Mouse (Mus musculus) stomach, embryonic 15.5 days (tissue): ENCODE data around the gene Cnot6. TPM values are rescaled to one million over a fixed set of nuclear protein-coding genes. Genes with fewer than 3 reads are reported as not detected.

ENCODE experiments used
- ATAC-seq: fragments of 200-750 bp; cut with Nextera tagmentation; 2 replicates; pipeline ENCODE4 v1.8.0; 2017; ENCODE audit warnings: low read depth, moderate number of reproducible peaks, moderate TSS enrichment; ENCODE audit not compliant: insufficient read depth, low FRiP score
- H3K27ac ChIP-seq: fragments of 300-500 bp; sonication (generic); 2 replicates; pipeline ENCODE4 v1.5.1; 2015; ENCODE audit warnings: mild to moderate bottlenecking, inconsistent platforms
- H3K27me3 ChIP-seq: fragments of 300-500 bp; sonication (generic); replicated peaks from 2 replicates; pipeline ENCODE4 v1.6.1; 2015; ENCODE audit warnings: inconsistent platforms
- H3K36me3 ChIP-seq: fragments of 300-500 bp; sonication (generic); 2 replicates; pipeline ENCODE4 v1.6.1; 2015; ENCODE audit warnings: inconsistent platforms
- H3K4me1 ChIP-seq: fragments of 300-500 bp; sonication (generic); 2 replicates; pipeline ENCODE4 v1.6.1; 2015; ENCODE audit warnings: inconsistent platforms
- H3K4me2 ChIP-seq: fragments of 300-500 bp; sonication (generic); 2 replicates; pipeline ENCODE4 v1.6.1; 2015; ENCODE audit warnings: mild to moderate bottlenecking, inconsistent platforms
- H3K4me3 ChIP-seq: fragments of 300-500 bp; sonication (generic); replicated peaks from 2 replicates; pipeline ENCODE4 v1.5.1; 2015; ENCODE audit warnings: inconsistent platforms
- H3K9ac ChIP-seq: fragments of 300-500 bp; sonication (generic); 2 replicates; pipeline ENCODE4 v1.6.1; 2015; ENCODE audit warnings: inconsistent platforms
- H3K9me3 ChIP-seq: fragments of 300-500 bp; sonication (generic); 2 replicates; pipeline ENCODE4 v1.6.1; 2016; ENCODE audit warnings: inconsistent platforms
- WGBS: fragments of 180-500 bp; shearing (Covaris S2); methylation state at CpG from one replicate; pipeline ENCODE4 v1.1.7; 2015; 5-methylcytosine and 5-hydroxymethylcytosine counted together
- polyA plus RNA-seq: library from polyadenylated mRNA; unstranded; fragments of >200 nt; fragmentation: Nextera tagmentation; extraction: Ambion mirVana; gene quantifications from 2 replicates; pipeline ENCODE4 v1.2.1, GENCODE M21; 2015

Gene Cnot6
- polyA plus RNA-seq, 1 experiment from 2014 or later, result 49.2 TPM

DNA sequence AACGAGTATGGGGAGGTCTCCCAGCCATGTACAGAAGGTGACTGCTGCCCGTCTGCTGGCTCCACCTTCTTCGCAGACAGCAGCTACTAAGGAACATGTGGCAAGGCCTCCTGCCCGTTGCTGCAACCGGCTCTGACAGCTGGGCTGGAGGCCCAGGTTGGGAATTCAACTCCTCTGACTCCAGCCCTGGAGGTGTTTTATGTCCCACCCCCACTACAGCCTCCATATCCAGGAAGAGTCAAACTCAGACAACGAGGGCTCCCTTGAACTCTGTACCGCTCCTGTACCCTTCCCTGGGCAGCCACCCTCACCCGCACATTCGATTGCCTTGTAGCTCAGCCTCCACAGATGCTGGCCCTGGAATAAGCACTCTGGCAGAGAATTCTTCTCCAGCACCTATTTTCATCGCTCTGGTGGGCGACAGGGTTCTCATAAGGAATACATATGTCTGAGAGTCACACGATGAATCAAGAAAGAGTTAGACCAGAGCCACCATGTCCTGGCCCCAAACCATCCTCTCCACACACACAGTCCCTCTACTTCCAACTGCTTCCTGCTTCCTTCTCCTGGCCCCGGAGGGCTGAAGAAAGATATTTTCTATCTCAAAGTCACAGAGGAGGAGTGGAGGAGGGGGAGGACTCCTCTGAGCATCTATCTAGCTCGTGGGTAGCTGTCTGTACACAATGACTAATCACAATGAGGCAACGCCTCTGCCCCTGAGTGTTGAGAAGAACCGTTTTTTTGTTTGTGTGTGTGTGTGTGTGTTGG is 61.3 kb downstream of the Cnot6 start:
- no peaks in the 10 kb centered on the region for H3K9me3 ChIP-seq
- no peak overlapping the region for H3K4me3 ChIP-seq
- no peaks in the 10 kb centered on the region for H3K27me3 ChIP-seq
- no peaks in the 10 kb centered on the region for H3K36me3 ChIP-seq
- no peak overlapping the region for H3K4me2 ChIP-seq
- no peak overlapping the region for H3K27ac ChIP-seq
- ATAC-seq, result no peak
- 58% methylated on average over 16 of the region's 16 CpGs for WGBS
- H3K9ac ChIP-seq, result no peak overlapping the region
- 0 out of 2 replicates have a peak, but pooled peaks cover 12% of the 10 kb centered on the region for H3K4me1 ChIP-seq

- 0 out of 2 replicates have a peak, but pooled peaks cover 12% of the 10 kb centered on the region for H3K4me1 ChIP-seq
- H3K9ac ChIP-seq, result no peak overlapping the region
- H3K4me2 ChIP-seq, result no peak overlapping the region
- no peaks in the 10 kb centered on the region for H3K9me3 ChIP-seq
- H3K27me3 ChIP-seq, result no peaks in the 10 kb centered on the region
- no peaks in the 10 kb centered on the region for H3K36me3 ChIP-seq
- no peak overlapping the region for H3K4me3 ChIP-seq
- no peak for ATAC-seq
- no peak overlapping the region for H3K27ac ChIP-seq
- 51% methylated on average over 18 of the region's 18 CpGs for WGBS
Measured at GRCm38 (mm10) chr11:49650113-49650993, 62.2 kb downstream of the Cnot6 start.

DNA sequence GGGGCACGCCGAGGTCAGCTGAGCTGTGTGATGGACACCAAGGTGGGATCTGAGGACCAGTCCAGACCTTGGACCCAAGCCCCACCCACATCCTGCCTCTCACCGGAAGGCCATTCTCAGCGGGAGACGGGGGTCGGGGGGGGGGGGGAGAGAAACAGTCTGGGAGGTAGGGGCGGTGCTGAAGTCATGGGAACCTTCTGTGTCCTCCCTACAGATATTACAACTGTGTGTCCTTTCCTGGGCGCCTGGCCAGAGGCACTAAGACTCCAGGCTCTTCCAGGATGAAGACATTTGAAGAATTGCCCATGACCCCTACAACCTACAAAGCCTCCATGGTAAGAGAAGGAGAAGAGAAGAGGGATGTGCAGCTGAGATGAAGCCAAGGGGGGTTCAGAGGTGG is 66.8 kb downstream of the Cnot6 start:
- Histone ChIP-seq H3K27ac (no peak overlapping the region), H3K9me3 (no peaks in the 10 kb centered on the region), H3K27me3 (no peaks in the 10 kb centered on the region), H3K9ac (no peak overlapping the region), H3K4me3 (no peak overlapping the region), H3K4me1 (0 out of 2 replicates have a peak, but pooled peaks cover 2% of the 10 kb centered on the region), H3K36me3 (no peaks in the 10 kb centered on the region), H3K4me2 (no peak overlapping the region)
- WGBS, result 47% methylated on average over 8 of the region's 8 CpGs
- ATAC-seq, result no peak

DNA sequence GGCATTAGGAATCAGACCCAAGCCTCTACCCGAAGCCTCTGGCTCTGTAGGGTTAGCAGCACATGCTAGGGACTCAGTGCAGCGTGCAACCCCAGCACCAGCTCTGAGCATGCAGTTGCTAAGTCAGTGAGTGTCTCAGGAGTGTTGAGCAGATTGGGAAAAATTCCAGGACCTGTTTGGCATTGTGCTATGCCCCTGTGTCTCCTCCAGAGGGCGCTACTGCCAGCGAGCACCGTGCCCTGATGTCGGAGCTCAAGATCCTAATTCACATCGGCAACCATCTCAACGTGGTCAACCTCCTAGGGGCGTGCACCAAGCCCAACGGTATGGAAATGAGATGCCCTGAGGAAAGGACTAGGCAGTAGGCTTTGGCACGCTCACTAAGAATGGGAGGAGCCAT is 76.1 kb downstream of the Cnot6 start:
- no peaks in the 10 kb centered on the region for H3K36me3 ChIP-seq
- H3K9me3 ChIP-seq, result no peaks in the 10 kb centered on the region
- H3K27me3 ChIP-seq, result peaks cover 39% of the 10 kb centered on the region
- H3K9ac ChIP-seq, result no peak overlapping the region
- H3K4me1 ChIP-seq, result peaks cover 6% of the 10 kb centered on the region; the same call in 1 of the 2 replicates
- no peak overlapping the region for H3K4me3 ChIP-seq
- WGBS, result 8% methylated on average over 11 of the region's 11 CpGs
- no peak overlapping the region for H3K27ac ChIP-seq
- ATAC-seq, result no peak
- H3K4me2 ChIP-seq, result no peak overlapping the region

GRCm38 (mm10) chr11:49635671-49636070 is 76.9 kb downstream of the Cnot6 start:
- Histone ChIP-seq H3K4me1 (peaks cover 6% of the 10 kb centered on the region; the same call in 1 of the 2 replicates), H3K36me3 (no peaks in the 10 kb centered on the region), H3K4me3 (no peak overlapping the region), H3K9ac (no peak overlapping the region), H3K9me3 (no peaks in the 10 kb centered on the region), H3K27ac (no peak overlapping the region), H3K4me2 (no peak overlapping the region), H3K27me3 (peaks cover 39% of the 10 kb centered on the region)
- WGBS, result 59% methylated on average over 6 of the region's 6 CpGs
- no peak for ATAC-seq

- no peak overlapping the region for H3K27ac ChIP-seq
- peaks cover 39% of the 10 kb centered on the region for H3K27me3 ChIP-seq
- H3K4me1 ChIP-seq, result peaks cover 6% of the 10 kb centered on the region; the same call in 1 of the 2 replicates
- peak; percentile 58 for ATAC-seq
- H3K9ac ChIP-seq, result no peak overlapping the region
- 13% methylated on average over 22 of the region's 22 CpGs for WGBS
- peak overlapping the region; percentile 18 for H3K4me3 ChIP-seq
- no peaks in the 10 kb centered on the region for H3K9me3 ChIP-seq
- H3K4me2 ChIP-seq, result peak overlapping the region; percentile 57
- no peaks in the 10 kb centered on the region for H3K36me3 ChIP-seq
Measured at GRCm38 (mm10) chr11:49634101-49634500, 78.4 kb downstream of the Cnot6 start.

GRCm38 (mm10) chr11:49632256-49632655 is 80.3 kb downstream of the Cnot6 start:
- no peak overlapping the region for H3K4me2 ChIP-seq
- peaks cover 39% of the 10 kb centered on the region for H3K27me3 ChIP-seq
- WGBS, result 63% methylated on average over 2 of the region's 2 CpGs
- H3K9ac ChIP-seq, result no peak overlapping the region
- peaks cover 6% of the 10 kb centered on the region; the same call in 1 of the 2 replicates for H3K4me1 ChIP-seq
- H3K9me3 ChIP-seq, result no peaks in the 10 kb centered on the region
- H3K4me3 ChIP-seq, result no peak overlapping the region
- no peak for ATAC-seq
- H3K36me3 ChIP-seq, result no peaks in the 10 kb centered on the region
- no peak overlapping the region for H3K27ac ChIP-seq

- H3K4me3 ChIP-seq, result no peak overlapping the region
- H3K9ac ChIP-seq, result no peak overlapping the region
- 26% methylated on average over 3 of the region's 3 CpGs for WGBS
- peaks cover 6% of the 10 kb centered on the region; the same call in 1 of the 2 replicates for H3K4me1 ChIP-seq
- H3K36me3 ChIP-seq, result no peaks in the 10 kb centered on the region
- no peaks in the 10 kb centered on the region for H3K9me3 ChIP-seq
- no peak for ATAC-seq
- H3K27ac ChIP-seq, result no peak overlapping the region
- H3K4me2 ChIP-seq, result no peak overlapping the region
- H3K27me3 ChIP-seq, result peaks cover 29% of the 10 kb centered on the region
Measured at GRCm38 (mm10) chr11:49631154-49631553, 81.4 kb downstream of the Cnot6 start.

DNA sequence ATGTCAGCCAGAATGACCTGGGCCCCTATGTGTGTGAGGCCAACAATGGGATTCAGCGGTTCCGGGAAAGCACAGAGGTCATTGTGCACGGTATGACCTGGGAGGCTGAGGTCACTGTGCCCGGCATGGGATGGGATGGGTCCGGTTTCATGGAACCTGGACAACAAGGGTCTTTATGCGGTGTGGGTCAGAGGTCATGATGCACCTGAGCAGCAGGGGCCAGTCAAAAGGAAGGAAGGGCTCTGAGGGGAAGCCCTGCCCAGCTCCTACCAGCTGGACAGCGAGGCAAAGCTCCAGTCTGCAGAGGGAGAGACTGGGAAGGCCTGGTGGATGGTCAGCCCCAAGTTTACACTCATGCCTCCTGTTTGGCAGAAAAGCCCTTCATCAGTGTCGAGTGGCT is 85.8 kb downstream of the Cnot6 start:
- no peaks in the 10 kb centered on the region for H3K9me3 ChIP-seq
- H3K27me3 ChIP-seq, result no peaks in the 10 kb centered on the region
- no peak overlapping the region for H3K9ac ChIP-seq
- H3K4me1 ChIP-seq, result no peaks in the 10 kb centered on the region
- 71% methylated on average over 8 of the region's 8 CpGs for WGBS
- no peak overlapping the region for H3K27ac ChIP-seq
- no peak for ATAC-seq
- no peaks in the 10 kb centered on the region for H3K36me3 ChIP-seq
- H3K4me2 ChIP-seq, result no peak overlapping the region
- H3K4me3 ChIP-seq, result no peak overlapping the region

- H3K4me3 ChIP-seq, result no peak overlapping the region
- H3K27ac ChIP-seq, result no peak overlapping the region
- no peak overlapping the region for H3K9ac ChIP-seq
- 66% methylated on average over 15 of the region's 15 CpGs for WGBS
- no peaks in the 10 kb centered on the region for H3K36me3 ChIP-seq
- H3K9me3 ChIP-seq, result no peaks in the 10 kb centered on the region
- no peak overlapping the region for H3K4me2 ChIP-seq
- H3K4me1 ChIP-seq, result no peaks in the 10 kb centered on the region
- no peak for ATAC-seq
- H3K27me3 ChIP-seq, result no peaks in the 10 kb centered on the region
Measured at GRCm38 (mm10) chr11:49625863-49626262, 86.7 kb downstream of the Cnot6 start.

- 87% methylated on average over 3 of the region's 3 CpGs for WGBS
- ATAC-seq, result peak; percentile 23; the same call in 1 of the 2 replicates
- Histone ChIP-seq H3K9me3 (no peaks in the 10 kb centered on the region), H3K9ac (no peak overlapping the region), H3K4me3 (no peak overlapping the region), H3K36me3 (no peaks in the 10 kb centered on the region), H3K4me2 (no peak overlapping the region), H3K4me1 (no peaks in the 10 kb centered on the region), H3K27me3 (no peaks in the 10 kb centered on the region), H3K27ac (no peak overlapping the region)
Measured at GRCm38 (mm10) chr11:49624156-49624555, 88.4 kb downstream of the Cnot6 start.

GRCm38 (mm10) chr11:49621953-49622352 is 90.6 kb downstream of the Cnot6 start:
- Histone ChIP-seq H3K9ac (no peak overlapping the region), H3K4me2 (no peak overlapping the region), H3K9me3 (no peaks in the 10 kb centered on the region), H3K27ac (no peak overlapping the region), H3K4me3 (no peak overlapping the region), H3K27me3 (no peaks in the 10 kb centered on the region), H3K4me1 (no peaks in the 10 kb centered on the region), H3K36me3 (no peaks in the 10 kb centered on the region)
- 79% methylated on average over 5 of the region's 5 CpGs for WGBS
- no peak for ATAC-seq
